Mouse (Mus musculus) testis, postnatal 14 days (tissue): Measurements from ENCODE around the gene AI597479.

Source experiments
- DNase-seq: peaks from one replicate; pipeline ENCODE4 v3.0.0; 2021; ENCODE audit warnings: low spot score

The AI597479 gene

DNA sequence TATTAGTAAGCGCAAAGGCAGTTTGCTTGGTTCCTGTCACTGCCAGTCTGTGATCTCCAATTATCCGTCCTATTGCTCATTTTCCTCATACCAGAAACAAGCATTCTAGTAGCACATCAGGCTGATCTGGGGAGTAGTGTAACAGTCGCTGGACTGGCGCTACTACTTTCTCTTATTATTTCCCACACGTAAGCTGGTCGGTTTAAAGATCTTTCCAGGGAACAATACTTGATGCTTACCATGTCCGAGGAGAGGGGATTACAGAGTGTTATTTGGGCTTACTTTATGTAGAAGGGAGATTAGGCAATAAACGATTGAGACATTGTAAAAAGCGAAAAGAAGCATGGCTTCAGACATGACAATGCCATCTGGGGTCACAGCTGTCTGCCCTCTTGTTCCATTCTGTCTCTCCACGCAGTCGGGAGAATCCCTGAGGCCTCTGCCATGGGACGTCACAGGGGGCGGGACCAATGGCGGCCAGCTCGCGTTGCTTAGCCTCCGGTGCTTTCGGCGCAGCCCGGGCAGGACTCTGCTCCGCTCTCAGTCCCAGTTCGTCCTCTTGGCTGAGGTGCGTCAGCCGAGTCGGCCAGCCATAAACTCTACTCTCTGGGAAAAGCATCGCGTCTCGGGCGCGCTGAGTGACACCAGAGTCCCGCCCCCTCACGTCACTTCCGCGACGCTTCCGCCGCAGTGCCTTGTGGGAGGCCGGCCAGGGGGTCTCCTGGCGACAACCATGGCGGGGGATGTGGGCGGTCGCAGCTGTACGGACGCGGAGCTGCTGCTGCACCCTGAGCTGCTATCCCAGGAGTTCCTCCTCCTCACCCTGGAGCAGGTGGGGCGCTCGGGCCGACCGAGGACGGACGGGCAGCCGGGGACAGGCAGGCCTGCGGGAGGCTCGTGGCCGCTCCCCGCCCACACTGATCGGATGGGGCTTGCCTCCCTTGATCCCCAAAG is at the start of gene AI597479, which contains the start of gene Tgfbrap1:
TSS of gene AI597479 (plus strand) at position 680 of the 954 bp plus-strand sequence.
TSS of gene Tgfbrap1 (minus strand) at position 607 of the 954 bp plus-strand sequence.
- peak; percentile 91 for DNase-seq

DNA sequence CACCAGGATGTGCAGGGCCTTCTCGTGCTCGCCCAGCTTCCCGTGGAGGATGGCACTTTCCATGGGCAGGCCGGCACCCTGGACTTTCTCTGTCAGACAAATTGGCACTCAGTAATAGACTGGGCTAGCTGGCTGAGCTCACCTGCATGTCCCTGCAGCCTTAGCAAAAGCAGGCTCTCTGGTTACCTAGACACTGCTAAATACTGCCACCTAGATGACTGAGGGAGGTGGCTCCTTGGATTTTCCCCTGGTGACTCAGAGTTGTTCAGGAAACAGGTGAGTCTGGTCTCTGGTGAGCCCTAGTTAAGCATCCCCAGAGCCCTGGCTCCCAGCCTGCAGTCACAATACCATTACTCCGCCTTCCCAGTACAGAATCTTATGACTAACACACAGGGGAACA is 46.6 kb upstream of the AI597479 start:
- no peak for DNase-seq

DNA sequence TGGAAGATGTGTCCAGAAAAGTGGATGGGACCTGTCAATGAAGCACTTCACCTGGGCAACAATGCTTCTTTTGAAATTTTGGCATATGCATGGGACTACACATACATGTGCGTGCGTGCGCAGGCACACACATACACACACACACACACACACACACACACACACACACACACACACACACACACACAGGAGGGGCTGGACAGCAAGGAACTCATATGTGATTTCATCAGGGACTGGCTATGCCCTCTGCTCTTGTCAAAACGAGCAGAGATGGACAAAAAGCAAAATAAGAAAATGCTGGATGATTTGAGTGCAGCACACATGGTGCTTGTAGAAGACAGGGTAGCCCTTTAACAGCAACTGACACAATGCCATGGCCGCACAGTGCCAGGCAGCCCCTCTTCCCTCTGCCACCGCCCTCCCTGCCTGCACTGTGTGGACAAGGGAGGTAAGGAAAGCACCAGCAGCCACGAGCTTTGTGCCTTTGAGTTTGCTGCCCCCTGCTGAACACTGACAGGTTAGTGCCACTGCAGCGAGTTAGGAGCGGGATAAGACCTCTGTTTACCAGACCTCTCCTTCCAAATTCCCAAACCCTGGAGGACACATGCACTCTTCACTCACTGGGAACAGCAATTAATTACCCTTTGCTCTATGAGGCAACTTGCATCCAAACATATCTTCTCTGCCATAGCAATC is 32.7 kb upstream of the AI597479 start:
- no peak for DNase-seq

DNA sequence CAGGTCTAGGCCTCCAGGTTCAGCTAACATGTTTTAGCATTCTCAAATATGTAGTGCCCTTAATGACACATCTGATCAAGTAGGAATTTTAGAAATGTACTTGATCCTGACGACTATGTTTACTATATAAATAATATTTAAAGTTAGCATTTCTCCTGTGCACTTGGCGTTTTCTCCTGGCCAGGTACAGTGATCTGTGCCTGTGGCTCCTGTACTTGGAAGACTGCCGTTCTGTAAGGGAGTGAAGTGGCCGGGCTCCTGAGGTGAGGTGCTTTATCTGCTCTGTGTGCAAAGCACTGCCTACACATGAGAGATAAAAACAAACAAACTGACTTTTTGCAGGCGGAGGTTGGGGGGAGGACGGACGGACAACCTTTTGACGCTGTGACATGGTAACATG is 31.9 kb upstream of the AI597479 start:
- DNase-seq: no peak

DNA sequence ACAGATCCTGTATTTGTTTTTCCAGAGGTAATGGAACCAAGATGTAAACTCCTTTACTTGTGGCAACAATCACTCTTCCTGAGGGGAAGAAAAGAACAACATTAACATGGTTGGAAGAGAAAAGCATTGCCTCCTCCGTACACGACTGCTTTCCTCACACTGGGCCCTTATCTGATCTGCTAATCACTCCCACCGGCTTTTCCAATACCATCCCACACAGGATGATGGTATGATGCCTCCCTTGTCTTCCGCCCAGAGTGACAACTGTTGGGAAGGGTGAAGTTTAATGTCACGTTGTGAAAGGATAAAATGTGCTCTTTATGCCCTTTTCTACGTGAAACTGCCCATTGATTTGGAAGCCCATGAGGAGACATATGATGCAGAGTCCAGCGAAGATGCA is 31.0 kb upstream of the AI597479 start:
- no peak for DNase-seq

DNA sequence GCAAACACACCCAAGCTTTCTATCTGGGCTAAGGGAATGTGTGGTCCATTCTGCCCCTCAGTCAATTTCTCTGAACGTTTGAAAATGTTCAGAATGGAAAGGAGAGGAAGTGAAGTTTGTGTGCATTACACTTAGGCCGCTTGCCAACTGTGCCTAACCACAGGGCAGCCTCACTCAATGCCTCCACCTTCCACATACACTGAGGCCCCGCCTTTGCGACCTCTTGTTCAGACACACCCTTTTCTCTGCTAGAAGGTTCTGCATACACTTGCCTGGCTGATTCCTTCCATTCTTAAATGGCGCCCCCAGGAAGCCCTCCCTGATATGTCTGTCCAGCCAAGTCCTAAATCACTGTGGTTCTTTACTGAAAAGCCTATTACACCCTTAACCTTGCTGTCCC is 27.8 kb upstream of the AI597479 start:
- DNase-seq: no peak

DNA sequence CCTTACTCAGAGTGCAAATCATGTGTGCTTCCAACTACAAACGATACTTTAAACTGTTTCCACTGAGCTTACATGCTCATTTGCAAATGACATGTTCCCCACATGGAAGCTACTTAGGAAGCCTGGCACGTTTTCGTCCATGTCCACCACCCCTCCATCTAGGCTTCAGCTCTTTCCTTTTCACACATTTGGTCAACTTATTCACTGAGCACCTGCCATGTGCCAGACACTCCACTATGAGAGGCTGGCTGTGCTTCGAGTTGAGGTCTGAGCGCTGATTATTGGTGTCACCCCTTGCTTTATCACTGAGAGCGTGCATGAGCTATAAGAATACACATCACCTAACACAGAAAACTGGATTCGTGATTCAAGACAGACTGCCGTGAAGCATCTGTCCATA is 26.5 kb upstream of the AI597479 start:
- no peak for DNase-seq

DNA sequence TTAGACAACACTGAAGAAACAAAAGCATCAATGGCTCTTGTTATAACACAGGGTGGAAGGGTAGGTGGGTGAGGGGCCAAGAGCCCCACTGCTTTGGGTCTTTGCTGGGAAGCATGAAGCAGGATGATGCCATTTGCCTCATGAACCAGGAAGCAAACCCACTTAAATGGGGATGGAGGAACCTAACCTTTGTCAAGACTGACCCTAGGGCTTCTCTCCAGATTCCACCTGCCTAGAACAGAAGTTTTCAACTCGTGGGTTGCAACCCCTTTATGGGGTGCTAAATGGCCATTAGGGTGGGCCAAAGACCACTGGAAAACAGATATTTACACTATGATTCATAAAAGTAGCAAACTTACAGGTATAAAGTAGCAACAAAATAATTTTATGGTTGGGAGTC is 25.9 kb upstream of the AI597479 start:
- DNase-seq: no peak

DNA sequence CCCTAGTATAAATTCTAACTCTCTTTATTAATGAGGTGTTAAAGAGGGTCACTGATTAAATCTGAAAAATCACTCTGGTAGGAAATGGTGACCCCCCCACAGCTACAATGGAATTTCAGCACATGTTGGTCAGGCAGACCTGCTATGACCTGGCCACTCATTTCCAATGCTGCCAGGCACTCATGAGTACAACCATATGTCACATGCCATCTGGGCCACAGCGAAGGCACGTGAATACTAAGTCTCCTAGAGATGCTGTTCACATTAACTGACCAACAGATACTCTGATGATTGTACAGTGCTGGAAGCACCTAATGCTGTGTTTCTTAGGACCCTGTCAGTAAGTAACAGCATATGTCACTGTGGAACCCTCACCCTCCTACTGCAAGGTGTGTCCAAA is 23.7 kb upstream of the AI597479 start:
- no peak for DNase-seq

DNA sequence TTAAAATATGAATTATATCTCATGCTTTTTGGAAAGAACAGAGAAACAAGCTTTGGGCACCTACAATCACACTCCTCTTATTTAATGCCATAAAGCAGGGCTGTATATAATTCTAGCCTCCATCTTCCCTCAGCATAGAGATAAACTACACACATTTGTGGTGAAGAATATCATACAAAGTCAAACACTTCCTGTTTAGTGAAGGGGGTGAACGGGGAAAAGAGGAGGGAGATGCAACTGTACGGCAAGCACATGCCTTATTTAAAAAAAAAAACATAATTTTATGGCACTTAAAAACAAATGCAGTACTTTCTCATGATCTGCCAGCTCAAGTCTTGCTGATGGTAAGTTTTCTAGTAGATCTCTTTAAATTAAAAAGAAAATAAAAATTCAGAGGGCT is 20.4 kb upstream of the AI597479 start:
- DNase-seq: no peak

DNA sequence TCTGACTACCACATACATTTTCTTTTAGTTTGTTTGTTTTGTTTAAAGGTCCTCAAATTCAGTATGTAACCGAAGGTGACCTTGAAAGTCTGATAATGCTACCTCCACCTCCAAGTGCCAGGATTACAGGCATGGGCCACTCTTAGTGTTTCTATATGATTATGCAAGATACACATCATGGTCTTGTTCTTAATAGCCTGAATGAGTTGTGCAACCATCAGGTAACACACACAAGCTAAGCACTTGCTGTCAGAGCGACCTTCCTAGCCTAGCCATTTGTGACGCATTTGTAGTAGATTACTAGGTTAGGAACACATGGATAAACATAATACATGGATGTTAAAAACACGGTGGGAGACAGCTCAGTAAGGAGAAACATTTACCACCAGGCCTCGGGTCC is 15.6 kb upstream of the AI597479 start:
- no peak for DNase-seq

DNA sequence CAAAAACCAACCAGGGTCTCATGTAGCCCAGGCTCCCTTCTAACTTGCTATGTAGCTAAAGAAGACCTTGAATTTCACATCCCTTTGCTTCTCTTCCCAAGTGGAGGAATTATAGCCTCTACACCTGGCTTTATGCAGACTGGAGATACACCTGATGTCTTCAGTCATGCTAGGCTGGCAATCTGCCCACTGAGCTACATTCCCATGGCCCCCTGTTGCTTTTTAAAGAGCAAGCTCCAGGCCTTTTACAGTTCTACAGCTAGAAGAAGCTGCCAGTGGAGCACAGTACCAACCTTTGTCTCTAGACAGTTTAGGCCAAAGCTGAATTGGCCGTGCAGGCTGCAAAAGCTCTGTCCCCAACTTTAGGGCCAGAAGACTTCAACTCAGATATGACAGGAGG is 8.1 kb upstream of the AI597479 start:
- no peak for DNase-seq

DNA sequence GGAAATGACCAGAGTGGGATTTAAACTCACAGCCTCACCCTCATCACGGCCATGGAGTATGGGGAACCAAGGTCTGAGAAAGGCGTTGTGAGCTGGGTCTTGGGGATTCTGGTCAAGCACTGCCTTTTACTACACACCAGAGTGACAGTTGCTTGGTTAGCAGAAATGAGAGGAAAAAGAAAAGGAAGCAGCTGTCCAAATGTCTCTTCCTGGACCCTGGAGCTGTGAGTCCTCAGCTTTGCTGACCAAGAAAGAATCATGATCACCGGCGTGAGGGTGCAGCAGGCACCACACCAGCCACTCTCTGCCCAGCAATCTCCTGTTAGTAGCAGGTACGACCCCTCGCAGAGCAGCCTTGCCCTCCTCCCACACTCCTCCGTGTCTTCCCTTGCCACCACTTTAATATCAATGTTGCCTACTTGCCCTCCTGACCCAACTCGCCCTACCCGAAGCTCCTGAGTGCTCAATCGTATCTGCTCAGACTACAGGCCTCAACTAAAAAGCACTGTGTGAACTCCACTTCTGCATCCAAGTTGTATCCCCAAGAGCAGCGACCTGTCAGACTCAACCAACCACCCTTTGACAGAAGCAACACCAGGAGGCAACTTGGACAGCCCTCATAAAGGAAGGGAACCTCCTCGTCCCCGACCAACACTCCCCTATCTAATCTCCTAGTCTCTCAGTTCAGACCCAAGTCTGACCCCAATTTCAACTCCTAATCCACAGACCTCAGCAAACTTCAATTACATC is 7.0 kb upstream of the AI597479 start:
- DNase-seq: peak; percentile 7

DNA sequence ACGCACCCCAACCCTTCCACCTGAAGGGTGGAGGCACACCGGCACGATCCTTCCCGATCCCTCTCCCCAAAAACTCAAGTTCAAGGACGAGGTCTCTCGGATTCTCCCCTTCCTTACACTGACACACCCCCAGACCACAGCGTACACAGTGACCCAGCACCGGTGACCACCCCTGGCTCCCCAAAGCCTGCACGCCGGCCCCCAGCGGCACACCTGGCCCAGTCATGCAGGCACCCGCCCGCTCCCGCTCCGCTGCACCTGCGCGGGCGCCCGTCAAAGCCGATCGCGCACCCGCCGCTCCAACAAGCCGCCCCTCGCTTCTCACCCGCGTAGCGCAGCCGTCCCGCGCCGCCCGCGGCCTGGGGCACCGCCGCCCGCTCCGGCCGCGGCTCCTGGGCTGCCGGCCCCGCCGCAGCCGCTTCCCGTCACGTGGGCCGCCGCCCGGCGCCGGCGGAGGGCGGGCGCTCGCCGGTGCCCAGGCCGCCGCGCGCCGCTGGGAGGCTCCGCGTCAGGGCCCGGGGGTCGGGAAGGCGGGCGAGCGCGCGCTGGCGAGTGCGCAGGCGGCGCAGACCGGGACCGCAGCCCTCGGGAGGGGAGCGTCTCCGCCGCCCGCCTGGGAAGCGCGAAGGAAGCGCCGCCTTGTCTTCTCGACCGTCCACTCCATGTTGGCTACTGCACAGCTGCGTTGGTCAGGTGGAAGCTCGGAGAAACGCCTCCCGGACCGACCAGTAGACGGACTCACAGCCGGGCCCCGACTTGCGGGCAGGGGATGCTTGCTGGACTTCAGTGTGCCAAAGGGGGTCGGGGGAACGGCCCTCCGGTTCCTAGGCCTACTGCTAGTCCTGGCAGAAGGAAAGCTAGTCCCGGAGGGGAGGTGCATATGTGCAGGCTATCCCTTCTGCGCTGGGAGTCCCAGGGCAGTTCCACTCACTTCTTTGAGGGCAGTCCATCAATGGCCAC is 6.2 kb upstream of the AI597479 start:
- DNase-seq: peak; percentile 67

DNA sequence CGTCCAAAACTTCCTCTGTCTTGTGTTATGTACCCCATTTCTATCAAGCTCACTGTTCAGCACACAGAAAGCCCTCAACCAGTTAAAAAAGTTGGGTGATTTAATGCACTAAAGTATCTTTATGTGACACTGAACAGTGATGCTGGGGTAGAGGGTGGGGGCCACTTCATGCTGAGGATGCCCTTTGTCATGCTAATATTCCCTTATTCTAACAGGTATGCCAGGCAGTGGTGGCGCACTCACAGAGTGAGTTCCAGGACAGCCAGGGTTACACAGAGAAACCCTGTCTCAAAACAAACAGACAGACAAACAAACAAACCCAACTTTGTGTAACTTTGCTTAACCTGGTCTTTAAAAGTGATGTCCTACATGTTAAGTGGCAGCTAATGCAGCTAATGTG is 4.3 kb upstream of the AI597479 start:
- no peak for DNase-seq

DNA sequence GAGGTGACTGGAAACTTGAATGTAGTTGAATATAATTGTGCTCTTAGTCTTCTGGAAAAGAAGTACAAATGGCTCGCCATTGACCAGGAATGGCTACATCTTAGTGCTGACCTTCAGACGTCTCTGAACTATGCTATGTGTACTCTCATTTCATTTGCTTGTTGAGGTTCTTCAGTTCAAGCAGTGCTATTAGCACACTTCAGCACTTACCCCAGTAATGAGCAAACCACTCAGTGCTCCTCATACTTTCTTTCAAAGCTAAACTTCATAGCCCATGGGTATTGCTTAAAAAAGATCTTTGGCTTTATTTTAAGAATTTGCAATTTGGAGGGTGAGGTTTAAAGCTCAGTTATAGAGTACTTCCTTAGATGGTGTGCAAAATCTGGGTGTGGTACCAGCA is 10.2 kb downstream of the AI597479 start:
- no peak for DNase-seq

DNA sequence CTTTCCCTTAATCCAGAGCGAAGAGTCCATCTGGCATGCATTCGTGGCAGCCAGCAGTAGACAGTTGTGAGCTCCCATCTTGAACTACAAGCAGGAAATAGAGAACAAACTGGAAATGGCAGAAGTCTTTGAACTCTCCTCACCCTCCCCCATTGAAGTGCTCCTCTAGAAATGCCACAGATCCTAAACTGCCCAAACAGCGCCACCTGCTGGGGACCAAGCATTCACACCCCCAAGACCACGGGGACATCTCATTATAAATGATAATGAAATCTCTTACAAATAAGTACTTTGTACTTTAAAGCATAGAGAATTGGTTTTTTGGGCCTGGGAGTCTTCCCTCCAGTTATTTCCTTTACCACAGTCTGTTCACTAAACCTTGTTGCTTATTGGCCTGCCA is 12.0 kb downstream of the AI597479 start:
- no peak for DNase-seq

DNA sequence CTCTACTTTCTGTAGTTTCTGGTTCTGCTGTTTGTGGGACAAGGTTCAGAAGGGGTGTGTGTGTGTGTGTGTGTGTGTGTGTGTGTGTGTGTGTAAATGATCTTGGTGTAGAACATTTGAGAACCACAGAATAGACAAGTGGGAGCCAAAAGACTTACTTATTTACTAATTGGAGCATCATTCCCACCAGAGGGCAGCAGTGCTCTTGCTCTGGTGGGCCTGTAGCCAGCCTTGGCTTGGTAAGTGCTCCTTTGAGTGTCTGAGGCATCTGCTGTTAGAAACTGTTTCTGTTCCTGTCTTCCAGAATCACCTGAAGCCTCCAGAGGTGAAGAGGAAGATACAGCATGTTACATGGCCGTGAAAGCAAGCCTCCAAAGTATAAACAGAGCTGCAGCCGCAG is 14.4 kb downstream of the AI597479 start:
- no peak for DNase-seq

DNA sequence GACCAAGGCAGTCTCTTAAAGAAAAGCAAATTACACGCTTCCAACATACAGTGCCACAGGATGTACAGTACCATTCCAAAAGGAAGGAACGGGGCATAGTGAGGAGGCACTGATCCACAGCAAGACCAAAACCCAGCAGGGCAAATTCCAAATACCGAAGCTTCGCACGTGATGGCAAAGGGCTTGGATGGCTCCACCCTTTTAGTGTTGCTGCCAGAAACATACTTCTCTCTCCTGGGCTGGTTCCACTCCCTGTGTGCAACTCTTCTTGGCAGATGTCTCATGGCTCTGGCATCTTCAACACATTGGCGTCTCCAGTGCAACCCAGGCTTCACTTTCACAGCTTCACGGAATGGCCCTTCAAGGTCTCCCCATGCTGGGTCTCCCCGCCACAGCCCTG is 18.9 kb downstream of the AI597479 start:
- no peak for DNase-seq

DNA sequence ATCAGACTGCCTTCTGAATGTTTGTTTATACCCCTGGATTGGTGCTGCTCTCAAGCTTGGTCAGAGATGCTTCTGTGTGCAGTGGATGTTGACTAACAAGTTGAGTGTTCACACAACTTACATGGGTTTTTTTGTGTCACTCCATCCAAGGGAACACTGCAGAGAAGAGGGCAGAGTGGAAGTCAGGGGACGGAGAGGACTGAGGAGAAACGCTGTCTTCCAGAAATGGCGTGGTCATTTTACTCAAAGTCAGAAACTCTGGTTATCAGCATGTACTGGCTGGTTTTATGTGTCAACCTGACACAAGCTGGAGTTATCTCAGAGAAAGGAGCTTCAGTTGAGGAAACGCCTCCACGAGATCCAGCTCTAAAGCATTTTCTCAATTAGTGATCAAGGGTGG is 22.4 kb downstream of the AI597479 start:
- no peak for DNase-seq

DNA sequence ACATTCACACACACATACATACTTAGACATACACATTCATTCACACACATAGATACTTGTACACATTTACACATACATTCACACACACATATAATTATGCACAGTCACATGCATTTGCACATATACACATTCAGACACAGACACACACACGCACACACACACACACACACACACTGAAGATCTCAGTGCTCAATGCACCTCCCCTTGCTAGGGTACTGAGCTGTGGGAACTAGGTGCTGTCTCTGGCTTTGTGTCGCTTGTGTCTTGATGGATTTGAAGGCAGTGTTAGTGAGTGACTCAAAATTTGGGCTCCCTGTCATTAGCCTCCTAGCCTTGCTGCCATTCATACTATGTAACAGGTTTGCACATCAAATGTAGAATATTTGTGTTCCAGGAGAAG is 24.1 kb downstream of the AI597479 start:
- DNase-seq: no peak
